Mouse (Mus musculus): Measurements from ENCODE around the gene Smim22. TPM values are rescaled to one million over a fixed set of nuclear protein-coding genes. Genes with fewer than 3 reads are reported as not detected.

Gene Smim22
- total RNA-seq, 2 experiments from 2014 or later = not detected

- intact Hi-C loops (cut with DNase I) = no loop called here
- DNase-seq = no peak
Measured at GRCm38 (mm10) chr16:5000611-5001010, 6.5 kb upstream of the Smim22 start.

DNA sequence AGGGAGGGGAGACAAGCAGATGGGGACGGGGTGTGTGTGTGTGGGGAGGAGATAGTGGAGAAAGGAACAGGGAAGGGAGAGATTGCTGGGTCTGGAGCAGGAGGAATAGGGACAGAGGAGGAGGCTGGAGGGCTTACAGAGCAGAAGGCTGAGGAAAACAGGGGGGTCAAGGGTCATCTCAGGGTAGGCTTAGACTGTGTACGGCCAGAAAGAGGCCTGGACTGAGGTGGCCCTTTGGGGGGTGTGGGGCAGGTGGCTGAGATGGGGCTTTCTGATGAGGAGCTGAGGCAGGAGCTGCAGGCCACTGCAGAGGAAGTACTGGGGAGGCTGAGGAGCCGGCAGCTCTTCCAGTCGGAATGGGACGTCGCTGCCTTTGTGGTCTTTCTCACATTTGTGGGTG, 404 bp downstream of the Smim22 start:
- intact Hi-C loops (cut with DNase I) = no loop called here
- DNase-seq = no peak

- intact Hi-C loops (cut with DNase I) = no loop called here
- no peak for DNase-seq
Measured at GRCm38 (mm10) chr16:5008076-5008475, 988 bp downstream of the Smim22 start.

- intact Hi-C loops (cut with DNase I) = no loop called here
Measured at GRCm38 (mm10) chr16:5010371-5010935, 3.4 kb downstream of the Smim22 start.

DNA sequence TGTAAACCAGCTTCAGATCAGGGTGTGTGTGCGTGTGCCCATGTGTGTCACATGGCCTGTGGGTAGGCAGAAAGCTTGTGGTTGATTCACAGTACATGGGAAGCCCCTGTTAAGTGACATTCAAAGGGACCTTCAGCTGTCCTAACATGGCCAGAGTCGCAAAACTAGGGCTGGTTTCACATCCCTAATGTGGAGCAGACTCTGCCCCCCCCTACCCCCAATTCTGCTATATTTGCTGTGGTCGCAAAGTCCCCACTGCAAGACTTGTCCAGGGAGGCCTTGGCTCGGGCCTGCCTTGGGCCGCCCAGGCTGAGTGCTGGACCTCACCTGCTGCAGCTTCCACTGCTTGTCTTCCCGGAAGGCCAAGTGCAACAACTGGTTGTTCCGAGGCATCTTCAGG, 4.2 kb downstream of the Smim22 start:
- intact Hi-C loops (cut with DNase I) = no loop called here
- no peak for DNase-seq

More at GRCm38 (mm10) chr16:5010371-5010935, 3.4 kb downstream of the Smim22 start:
- no peak for DNase-seq

DNA sequence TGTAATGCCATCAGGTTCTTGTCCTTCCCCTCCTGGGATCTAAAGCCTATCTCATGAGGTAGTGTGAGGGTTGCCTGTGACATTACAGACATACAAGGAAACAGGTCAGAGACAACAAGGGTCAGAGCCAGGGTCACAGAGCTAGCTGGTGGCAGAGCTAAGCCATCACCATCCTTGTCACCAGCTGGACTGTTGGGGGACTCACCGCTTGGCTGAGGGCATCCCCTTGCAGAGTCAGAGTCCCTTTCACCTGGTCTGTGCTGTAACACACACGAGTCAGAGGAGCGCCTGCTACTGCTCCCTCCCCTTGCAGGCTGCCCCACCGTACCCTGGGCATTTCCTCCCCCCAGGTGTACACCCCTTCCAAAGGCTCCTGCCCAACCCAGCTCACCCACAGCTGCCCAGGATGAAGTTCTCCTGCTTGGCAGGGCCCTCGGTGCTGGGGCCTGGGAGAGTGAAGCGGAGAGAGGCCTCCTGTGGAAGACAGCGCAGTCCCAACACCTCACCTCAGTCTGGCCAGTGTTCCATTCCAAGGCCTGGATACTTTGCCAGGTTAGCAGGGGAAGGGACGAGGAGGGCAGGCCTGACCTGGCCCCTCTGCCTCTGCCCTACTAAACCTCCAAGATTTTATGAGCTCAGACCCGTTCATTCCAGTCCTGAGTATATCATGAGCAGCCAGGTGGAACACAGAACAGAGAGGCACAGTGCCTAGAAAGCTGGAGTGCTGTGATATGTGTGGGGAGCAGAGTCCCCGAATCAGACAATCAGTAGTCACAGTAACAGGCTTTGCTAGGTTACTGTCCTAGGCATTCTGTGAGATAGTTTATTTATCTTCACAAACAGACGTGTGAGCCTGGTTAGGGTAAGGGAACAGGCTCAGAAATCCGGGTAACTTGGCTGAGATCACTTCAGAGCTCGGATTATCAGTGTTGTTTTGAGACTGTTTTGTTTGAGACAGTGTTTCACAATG, 5.2 kb downstream of the Smim22 start:
- no peak for DNase-seq
- intact Hi-C loops (cut with DNase I) = no loop called here

- peak; percentile 94 to 97 for DNase-seq
- intact Hi-C loops (cut with DNase I) = no loop called here
Measured at GRCm38 (mm10) chr16:5013054-5013838, 6.2 kb downstream of the Smim22 start, which contains the start of gene Rogdi. Gene Rogdi, minus strand, starts transcription at chr16:5013553.

GRCm38 (mm10) chr16:5014578-5014977, 7.5 kb downstream of the Smim22 start:
- intact Hi-C loops (cut with DNase I) = no loop called here
- DNase-seq = no peak

- intact Hi-C loops (cut with DNase I) = no loop called here
- no peak for DNase-seq
Measured at GRCm38 (mm10) chr16:5024021-5024420, 16.9 kb downstream of the Smim22 start.

DNA sequence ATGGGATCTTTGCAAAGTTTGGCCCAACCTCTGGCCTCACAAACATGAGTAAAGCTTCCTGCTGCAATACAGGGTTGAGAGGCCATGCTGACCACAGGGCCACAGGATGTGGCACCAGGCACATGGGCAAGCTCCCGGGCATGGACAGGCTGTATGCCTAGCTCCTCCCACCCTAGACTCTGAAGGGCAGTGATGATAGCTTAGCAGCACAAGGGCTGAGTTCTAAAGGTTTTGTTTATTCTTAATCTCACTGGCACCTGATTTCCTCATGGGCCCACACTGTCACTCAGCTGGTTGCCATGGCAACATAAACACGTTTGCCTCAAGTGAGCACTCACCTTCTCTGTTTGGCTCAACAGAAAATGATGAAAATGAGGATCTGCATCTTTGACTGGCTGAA, 22.8 kb downstream of the Smim22 start:
- no peak for DNase-seq
- intact Hi-C loops (cut with DNase I) = no loop called here

DNA sequence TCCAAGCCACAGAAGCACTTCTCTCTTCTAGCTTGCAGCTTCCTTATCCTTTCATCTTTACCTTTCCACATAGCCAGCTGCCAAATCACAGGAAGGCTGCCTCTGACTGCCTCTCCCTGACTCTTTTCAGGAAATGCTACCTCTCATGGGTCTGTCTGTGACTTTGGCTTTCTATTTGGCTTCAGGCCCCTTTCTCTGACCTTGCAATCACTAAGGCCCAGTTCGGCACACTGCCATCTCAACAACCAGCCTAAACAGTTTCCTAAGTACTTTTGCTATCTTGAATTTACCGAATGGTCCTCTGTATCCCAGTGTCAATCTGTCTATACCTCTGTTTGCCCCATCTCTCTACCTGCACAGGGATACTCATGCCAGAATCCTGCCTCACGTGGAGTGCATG, 28.5 kb downstream of the Smim22 start:
- no peak for DNase-seq

DNA sequence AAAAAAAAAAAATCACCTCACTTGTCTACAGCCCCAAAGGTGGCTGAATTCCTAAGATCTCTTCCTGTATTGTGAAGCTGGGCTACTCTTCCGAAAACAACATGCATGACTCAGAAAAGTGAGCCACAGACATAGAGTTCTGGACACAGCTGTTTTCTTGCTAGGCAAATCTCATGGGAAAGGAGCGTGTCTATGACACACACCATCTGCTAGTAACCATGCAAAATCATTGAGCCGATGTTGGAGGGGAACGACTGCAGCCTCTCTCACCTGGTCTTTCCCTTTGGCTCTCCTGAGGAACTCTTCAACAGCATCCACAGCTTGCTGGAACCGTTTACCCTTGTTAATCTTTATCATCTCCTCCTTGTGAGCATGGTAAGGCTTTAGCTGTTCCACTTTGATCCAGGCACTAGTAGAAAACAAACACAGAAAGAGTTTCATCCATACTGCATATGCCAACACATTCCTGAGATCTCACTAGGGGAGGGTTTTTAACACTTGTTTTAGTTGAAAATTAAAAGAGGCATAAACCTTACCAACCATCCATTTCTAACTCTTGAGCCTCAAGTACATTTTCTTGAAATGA, 29.7 kb downstream of the Smim22 start:
- DNase-seq = no peak
- intact Hi-C loops (cut with DNase I) = no loop called here

More for the DNA sequence above, 28.5 kb downstream of the Smim22 start:
- intact Hi-C loops (cut with DNase I) = no loop called here

DNA sequence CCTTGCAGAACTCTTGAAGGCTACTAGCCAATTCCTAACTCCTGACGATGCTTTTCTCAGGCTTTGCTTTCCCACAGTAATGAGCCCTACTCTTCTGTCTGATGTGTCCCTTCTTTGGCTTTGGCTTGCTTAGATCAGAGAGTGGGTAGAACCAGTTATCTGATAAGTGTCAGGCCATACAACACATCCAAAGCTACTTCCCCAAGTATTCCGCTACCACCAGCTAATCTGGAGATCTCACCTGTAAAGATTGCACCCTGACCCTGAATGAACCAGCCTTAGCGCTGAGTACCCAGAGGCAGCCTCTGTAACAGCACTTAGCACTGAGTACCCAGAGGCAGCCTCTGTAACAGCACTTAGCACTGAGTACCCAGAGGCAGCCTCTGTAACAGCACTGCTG, 38.2 kb downstream of the Smim22 start:
- intact Hi-C loops (cut with DNase I) = no loop called here
- no peak for DNase-seq

- intact Hi-C loops (cut with DNase I) = no loop called here
Measured at GRCm38 (mm10) chr16:5049182-5049773, 42.2 kb downstream of the Smim22 start.

DNA sequence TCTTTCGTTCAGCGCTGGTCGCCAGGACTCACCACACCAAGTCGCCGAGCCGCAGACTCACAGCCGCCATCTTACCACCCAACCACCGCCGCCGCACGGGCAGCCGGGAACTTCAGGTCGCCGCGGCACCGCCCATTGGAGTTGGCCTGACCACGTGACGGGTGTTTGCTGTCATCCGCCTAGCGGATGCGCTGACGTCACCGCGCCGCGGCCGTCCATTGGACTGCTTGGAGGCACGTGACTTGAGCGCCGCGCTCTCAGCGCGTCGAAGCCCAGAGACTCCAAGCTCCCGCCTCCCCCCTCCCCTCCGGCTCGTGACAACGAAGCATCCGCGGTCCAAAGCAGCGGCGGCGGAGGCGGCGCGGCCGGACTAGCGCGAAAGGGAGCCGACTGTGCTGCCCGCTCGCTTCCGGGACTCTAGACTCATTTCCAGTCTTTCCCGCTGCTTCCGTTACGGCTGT, 42.7 kb downstream of the Smim22 start, which contains the start of the genes Glyr1 and Ubn1:
TSS of gene Glyr1 (minus strand) at position 90 of the 461 bp plus-strand sequence.
TSS of gene Ubn1 (plus strand) at position 284 of the 461 bp plus-strand sequence.
- intact Hi-C loops (cut with DNase I) = loop anchor here (5.0 kb wide), 1 partner anchor 92 kb away; no protein-coding TSS in a partner anchor
- DNase-seq = peak; percentile 96 to 99

More at GRCm38 (mm10) chr16:5049182-5049773, 42.2 kb downstream of the Smim22 start:
- peak in 1 of 2 experiments; percentile 20 for DNase-seq

GRCm38 (mm10) chr16:5050251-5051110, 43.4 kb downstream of the Smim22 start:
- intact Hi-C loops (cut with DNase I) = loop anchor here (5.0 kb wide), 1 partner anchor 92 kb away; no protein-coding TSS in a partner anchor
- DNase-seq = peak; percentile 70 to 75
